Mouse (Mus musculus): ENCODE data around the gene Chst3. TPM values are rescaled to one million over a fixed set of nuclear protein-coding genes. Genes with fewer than 3 reads are reported as not detected.

Gene Chst3
- polyA plus RNA-seq (2015; fragmentation: Nextera tagmentation; extraction: Ambion mirVana): 0.07 and 0.08 TPM in 2 replicates

- WGBS (ENCODE audit: insufficient replicate concordance): 1% methylated on average over 60 of the region's 83 CpGs
- ATAC-seq (ENCODE audit: low read depth) (no peak), DNase-seq (no peak)
- Histone ChIP-seq H3K4me1 (replicated peaks) (no peaks in the 10 kb centered on the region), H3K27ac (no peak within 1 kb of the TSS), H3K4me2 (peak within 1 kb of the TSS; percentile 53), H3K36me3 (no peaks in the 10 kb centered on the region), H3K9me3 (replicated peaks) (no peaks in the 10 kb centered on the region), H3K27me3 (peaks cover 69% of the 10 kb centered on the region), H3K9ac (peak within 1 kb of the TSS; percentile 22; the same call in 1 of the 2 replicates), H3K4me3 (replicated peaks) (peak within 1 kb of the TSS; percentile 49)
These were observed at the start of gene Chst3 for GRCm38 (mm10) chr10:60218591-60219499. Gene Chst3, minus strand, starts transcription at chr10:60219260.

GRCm38 (mm10) chr10:60268738-60269137 is 49.7 kb upstream of the Chst3 start:
- no peak overlapping the region for H3K9ac ChIP-seq
- H3K4me1 ChIP-seq (replicated peaks): peaks cover 38% of the 10 kb centered on the region
- WGBS (ENCODE audit: insufficient replicate concordance): 63% methylated on average over 10 of the region's 11 CpGs
- H3K27ac ChIP-seq: no peak overlapping the region
- no peaks in the 10 kb centered on the region for H3K27me3 ChIP-seq
- no peaks in the 10 kb centered on the region for H3K36me3 ChIP-seq
- H3K4me3 ChIP-seq (replicated peaks): no peak overlapping the region
- no peak for ATAC-seq (ENCODE audit: low read depth)
- H3K4me2 ChIP-seq: no peak overlapping the region
- H3K9me3 ChIP-seq (replicated peaks): no peaks in the 10 kb centered on the region
- no peak for DNase-seq

GRCm38 (mm10) chr10:60266842-60267401 is 47.9 kb upstream of the Chst3 start:
- no peak for DNase-seq
- no peaks in the 10 kb centered on the region for H3K36me3 ChIP-seq
- no peak overlapping the region for H3K4me3 ChIP-seq (replicated peaks)
- no peak for ATAC-seq (ENCODE audit: low read depth)
- no peak overlapping the region for H3K27ac ChIP-seq
- H3K9ac ChIP-seq: no peak overlapping the region
- peaks cover 20% of the 10 kb centered on the region for H3K4me1 ChIP-seq (replicated peaks)
- H3K4me2 ChIP-seq: no peak overlapping the region
- H3K9me3 ChIP-seq (replicated peaks): no peaks in the 10 kb centered on the region
- WGBS (ENCODE audit: insufficient replicate concordance): 70% methylated on average over 8 of the region's 8 CpGs
- no peaks in the 10 kb centered on the region for H3K27me3 ChIP-seq

GRCm38 (mm10) chr10:60265252-60265651 is 46.2 kb upstream of the Chst3 start:
- H3K4me2 ChIP-seq: no peak overlapping the region
- H3K27me3 ChIP-seq: no peaks in the 10 kb centered on the region
- H3K4me3 ChIP-seq (replicated peaks): no peak overlapping the region
- H3K36me3 ChIP-seq: no peaks in the 10 kb centered on the region
- no peak overlapping the region for H3K9ac ChIP-seq
- H3K27ac ChIP-seq: no peak overlapping the region
- DNase-seq (no peak), ATAC-seq (ENCODE audit: low read depth) (no peak)
- no peaks in the 10 kb centered on the region for H3K9me3 ChIP-seq (replicated peaks)
- peaks cover 12% of the 10 kb centered on the region for H3K4me1 ChIP-seq (replicated peaks)
- WGBS (ENCODE audit: insufficient replicate concordance): 66% methylated on average over 10 of the region's 10 CpGs

- no peak for DNase-seq
- no peak overlapping the region for H3K27ac ChIP-seq
- H3K4me1 ChIP-seq (replicated peaks): 0 out of 2 replicates have a peak, but pooled peaks cover 3% of the 10 kb centered on the region
- WGBS (ENCODE audit: insufficient replicate concordance): 51% methylated on average over 7 of the region's 7 CpGs
- H3K9ac ChIP-seq: no peak overlapping the region
- H3K36me3 ChIP-seq: no peaks in the 10 kb centered on the region
- ATAC-seq (ENCODE audit: low read depth): no peak
- H3K4me3 ChIP-seq (replicated peaks): no peak overlapping the region
- no peaks in the 10 kb centered on the region for H3K9me3 ChIP-seq (replicated peaks)
- H3K4me2 ChIP-seq: no peak overlapping the region
- H3K27me3 ChIP-seq: no peaks in the 10 kb centered on the region
These were observed 44.3 kb upstream of the Chst3 start for GRCm38 (mm10) chr10:60263351-60263750.

GRCm38 (mm10) chr10:60262386-60262785 is 43.3 kb upstream of the Chst3 start:
- ATAC-seq (ENCODE audit: low read depth): peak; percentile 52; the same call in 1 of the 2 replicates
- H3K9ac ChIP-seq: no peak overlapping the region
- H3K27me3 ChIP-seq: no peaks in the 10 kb centered on the region
- WGBS (ENCODE audit: insufficient replicate concordance): 36% methylated on average over 3 of the region's 3 CpGs
- H3K4me3 ChIP-seq (replicated peaks): no peak overlapping the region
- no peaks in the 10 kb centered on the region for H3K36me3 ChIP-seq
- DNase-seq: no peak
- no peak overlapping the region for H3K4me2 ChIP-seq
- H3K27ac ChIP-seq: no peak overlapping the region
- no peaks in the 10 kb centered on the region for H3K9me3 ChIP-seq (replicated peaks)
- H3K4me1 ChIP-seq (replicated peaks): 0 out of 2 replicates have a peak, but pooled peaks cover 2% of the 10 kb centered on the region

GRCm38 (mm10) chr10:60261530-60261929 is 42.5 kb upstream of the Chst3 start:
- 39% methylated on average over 5 of the region's 5 CpGs for WGBS (ENCODE audit: insufficient replicate concordance)
- no peak overlapping the region for H3K27ac ChIP-seq

GRCm38 (mm10) chr10:60260557-60261294 is 41.7 kb upstream of the Chst3 start:
- Histone ChIP-seq H3K36me3 (no peaks in the 10 kb centered on the region), H3K9ac (no peak overlapping the region), H3K4me1 (replicated peaks) (peaks cover 19% of the 10 kb centered on the region), H3K9me3 (replicated peaks) (no peaks in the 10 kb centered on the region), H3K4me2 (no peak overlapping the region), H3K27me3 (no peaks in the 10 kb centered on the region), H3K4me3 (replicated peaks) (no peak overlapping the region), H3K27ac (no peak overlapping the region)
- 57% methylated on average over 5 of the region's 5 CpGs for WGBS (ENCODE audit: insufficient replicate concordance)
- no peak for DNase-seq
- no peak for ATAC-seq (ENCODE audit: low read depth)

More at GRCm38 (mm10) chr10:60261530-60261929, 42.5 kb upstream of the Chst3 start:
- H3K4me2 ChIP-seq: no peak overlapping the region
- DNase-seq: no peak
- H3K4me1 ChIP-seq (replicated peaks): peaks cover 11% of the 10 kb centered on the region
- H3K9ac ChIP-seq: no peak overlapping the region
- no peaks in the 10 kb centered on the region for H3K27me3 ChIP-seq
- H3K4me3 ChIP-seq (replicated peaks): no peak overlapping the region
- H3K36me3 ChIP-seq: no peaks in the 10 kb centered on the region
- ATAC-seq (ENCODE audit: low read depth): no peak
- no peaks in the 10 kb centered on the region for H3K9me3 ChIP-seq (replicated peaks)

GRCm38 (mm10) chr10:60257261-60257825 is 38.3 kb upstream of the Chst3 start:
- peak; percentile 53 for DNase-seq
- no peaks in the 10 kb centered on the region for H3K36me3 ChIP-seq
- H3K27me3 ChIP-seq: no peaks in the 10 kb centered on the region
- peaks cover 24% of the 10 kb centered on the region for H3K4me1 ChIP-seq (replicated peaks)
- no peak overlapping the region for H3K27ac ChIP-seq
- no peak overlapping the region for H3K4me2 ChIP-seq
- ATAC-seq (ENCODE audit: low read depth): peak; percentile 51; the same call in 1 of the 2 replicates
- no peak overlapping the region for H3K4me3 ChIP-seq (replicated peaks)
- no peak overlapping the region for H3K9ac ChIP-seq
- WGBS (ENCODE audit: insufficient replicate concordance): 52% methylated on average over 16 of the region's 16 CpGs
- H3K9me3 ChIP-seq (replicated peaks): no peaks in the 10 kb centered on the region

- peak; percentile 61 for ATAC-seq (ENCODE audit: low read depth)
These were observed 37.0 kb upstream of the Chst3 start for GRCm38 (mm10) chr10:60256088-60256487.

GRCm38 (mm10) chr10:60252606-60253005 is 33.5 kb upstream of the Chst3 start:
- H3K27ac ChIP-seq: no peak overlapping the region

More at GRCm38 (mm10) chr10:60256088-60256487, 37.0 kb upstream of the Chst3 start:
- no peak for DNase-seq
- 44% methylated on average over 6 of the region's 6 CpGs for WGBS (ENCODE audit: insufficient replicate concordance)
- H3K9ac ChIP-seq: no peak overlapping the region
- H3K36me3 ChIP-seq: no peaks in the 10 kb centered on the region
- no peaks in the 10 kb centered on the region for H3K9me3 ChIP-seq (replicated peaks)
- H3K27me3 ChIP-seq: no peaks in the 10 kb centered on the region
- H3K4me2 ChIP-seq: no peak overlapping the region
- H3K27ac ChIP-seq: no peak overlapping the region
- H3K4me1 ChIP-seq (replicated peaks): peaks cover 24% of the 10 kb centered on the region
- no peak overlapping the region for H3K4me3 ChIP-seq (replicated peaks)

More at GRCm38 (mm10) chr10:60252606-60253005, 33.5 kb upstream of the Chst3 start:
- H3K9me3 ChIP-seq (replicated peaks): no peaks in the 10 kb centered on the region
- DNase-seq (peak; percentile 11), ATAC-seq (ENCODE audit: low read depth) (peak; percentile 46)
- no peaks in the 10 kb centered on the region for H3K27me3 ChIP-seq
- no peaks in the 10 kb centered on the region for H3K36me3 ChIP-seq
- H3K4me3 ChIP-seq (replicated peaks): no peak overlapping the region
- WGBS (ENCODE audit: insufficient replicate concordance): 37% methylated on average over 4 of the region's 4 CpGs
- peaks cover 24% of the 10 kb centered on the region for H3K4me1 ChIP-seq (replicated peaks)
- no peak overlapping the region for H3K4me2 ChIP-seq
- no peak overlapping the region for H3K9ac ChIP-seq
